Mouse (Mus musculus): ENCODE measurements around the gene Map3k7. TPM values are rescaled to one million over a fixed set of nuclear protein-coding genes. Genes with fewer than 3 reads are reported as not detected.
"Not testable (repeated sequence)": the region's sequence is repeated elsewhere in the genome, so short reads cannot be mapped to it uniquely, and the experiment has no call there.

Map3k7 gene
- polyA plus RNA-seq, 1 experiment from 2014 or later = 44.5 TPM

DNA sequence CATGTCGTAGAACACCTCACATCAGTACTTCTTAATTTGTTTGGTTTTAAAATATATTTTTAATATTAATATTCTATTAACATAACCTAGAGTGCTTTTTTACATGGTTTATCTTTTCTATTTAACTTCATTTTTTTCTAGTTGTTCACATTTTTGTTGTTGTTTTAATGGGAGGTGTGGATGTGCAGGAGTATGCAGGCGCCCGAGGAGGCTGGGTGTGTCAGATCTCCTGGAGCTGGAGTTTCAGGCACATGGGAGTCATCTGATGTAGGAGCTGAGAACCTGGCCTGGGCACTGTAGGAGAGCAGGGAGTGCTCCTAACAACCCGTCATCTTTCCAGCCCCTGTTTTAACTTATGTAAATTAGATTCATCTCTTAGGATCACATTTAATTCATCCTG is 44.2 kb downstream of the Map3k7 start:
- Histone ChIP-seq H3K4me1 (ENCODE audit: control insufficient read depth, insufficient read depth, low read length) (no peaks in the 10 kb centered on the region), H3K4me3 (ENCODE audit: low read depth, low read length) (no peak overlapping the region), H3K4me2 (no peak overlapping the region), H3K9me3 (ENCODE audit: control insufficient read depth, low read length) (no peaks in the 10 kb centered on the region), H3K9ac (ENCODE audit: low read length) (no peak overlapping the region), H3K27me3 (ENCODE audit: control insufficient read depth, insufficient read depth, low read length) (no peaks in the 10 kb centered on the region), H3K36me3 (ENCODE audit: control insufficient read depth, insufficient read depth, low read length) (peaks cover 12% of the 10 kb centered on the region; the same call in 1 of the 2 replicates), H3K27ac (ENCODE audit: low read depth, low read length) (no peak overlapping the region)
- ATAC-seq (ENCODE audit: low FRiP score) = no peak
- peak; percentile 54 for DNase-seq (ENCODE audit: low spot score, missing footprints)
- 80% methylated on average over 4 of the region's 4 CpGs for WGBS

DNA sequence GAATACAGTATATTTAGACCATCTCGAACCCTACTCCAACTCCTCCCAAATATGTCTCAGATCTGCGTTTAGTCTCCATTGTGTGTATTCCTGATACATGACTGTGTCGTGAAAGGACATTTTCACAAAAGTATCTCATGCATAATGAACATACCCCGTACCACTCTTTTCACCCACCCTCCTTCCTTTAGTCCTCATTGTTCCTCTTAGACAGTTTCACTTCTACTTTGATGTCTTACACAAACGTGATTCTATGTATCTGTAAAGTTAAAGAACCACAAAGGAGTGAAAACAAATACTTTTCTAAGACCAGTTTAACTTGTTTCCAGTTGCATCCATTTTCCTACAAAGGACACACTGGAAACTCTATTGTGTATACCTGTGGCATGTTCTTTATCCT is 46.9 kb downstream of the Map3k7 start:
- no peak overlapping the region for H3K27ac ChIP-seq (ENCODE audit: low read depth, low read length)
- H3K27me3 ChIP-seq (ENCODE audit: control insufficient read depth, insufficient read depth, low read length) = no peaks in the 10 kb centered on the region
- no peak overlapping the region for H3K4me3 ChIP-seq (ENCODE audit: low read depth, low read length)
- no peaks in the 10 kb centered on the region for H3K4me1 ChIP-seq (ENCODE audit: control insufficient read depth, insufficient read depth, low read length)
- no peak overlapping the region for H3K4me2 ChIP-seq
- WGBS = 85% methylated on average over 5 of the region's 5 CpGs
- no peaks in the 10 kb centered on the region for H3K9me3 ChIP-seq (ENCODE audit: control insufficient read depth, low read length)
- peaks cover 9% of the 10 kb centered on the region; the same call in 1 of the 2 replicates for H3K36me3 ChIP-seq (ENCODE audit: control insufficient read depth, insufficient read depth, low read length)
- no peak for ATAC-seq (ENCODE audit: low FRiP score)
- no peak for DNase-seq (ENCODE audit: low spot score, missing footprints)
- no peak overlapping the region for H3K9ac ChIP-seq (ENCODE audit: low read length)

DNA sequence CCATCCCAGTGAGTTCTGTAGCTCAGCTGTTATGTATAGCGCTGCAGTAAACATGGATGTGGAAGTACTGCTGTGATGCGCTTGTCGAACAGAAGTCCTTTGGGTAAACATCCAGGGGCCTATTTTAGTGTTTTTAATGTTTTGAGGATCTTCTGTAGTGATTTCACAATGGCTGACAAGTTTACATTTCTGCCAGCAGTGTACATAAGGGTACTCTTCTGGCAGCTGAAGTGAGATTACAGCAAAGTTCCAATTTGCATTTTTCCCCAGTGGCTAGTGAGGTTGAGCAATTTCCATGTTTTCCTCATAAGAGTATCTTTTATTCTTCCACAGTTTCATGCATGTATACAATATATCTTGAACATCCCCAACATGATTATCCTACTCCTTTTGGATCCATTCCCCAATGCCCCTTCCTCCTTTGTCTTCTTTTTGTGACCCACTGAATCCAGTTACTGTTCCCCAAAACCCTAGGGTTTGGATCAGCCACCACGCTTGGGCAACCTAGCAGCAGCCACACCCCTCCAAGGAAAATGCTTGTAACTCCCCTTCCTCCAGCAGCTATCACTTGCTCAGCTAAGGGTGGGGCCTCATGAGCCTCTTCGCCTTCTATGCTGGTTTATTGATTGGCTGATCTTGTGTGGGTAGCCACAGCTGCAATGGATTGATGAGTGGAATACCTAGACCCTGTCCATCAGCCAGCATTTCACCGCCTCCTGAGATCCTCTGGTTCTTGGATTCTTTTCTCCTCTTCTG is 47.5 kb downstream of the Map3k7 start:
- ATAC-seq (ENCODE audit: low FRiP score) = no peak
- DNase-seq (ENCODE audit: low spot score, missing footprints) = no peak
- Histone ChIP-seq H3K9me3 (ENCODE audit: control insufficient read depth, low read length) (no peaks in the 10 kb centered on the region), H3K4me1 (ENCODE audit: control insufficient read depth, insufficient read depth, low read length) (no peaks in the 10 kb centered on the region), H3K9ac (ENCODE audit: low read length) (no peak overlapping the region), H3K27ac (ENCODE audit: low read depth, low read length) (no peak overlapping the region), H3K4me3 (ENCODE audit: low read depth, low read length) (no peak overlapping the region), H3K27me3 (ENCODE audit: control insufficient read depth, insufficient read depth, low read length) (no peaks in the 10 kb centered on the region), H3K36me3 (ENCODE audit: control insufficient read depth, insufficient read depth, low read length) (peaks cover 14% of the 10 kb centered on the region; the same call in 1 of the 2 replicates), H3K4me2 (no peak overlapping the region)
- 87% methylated on average over 6 of the region's 6 CpGs for WGBS

DNA sequence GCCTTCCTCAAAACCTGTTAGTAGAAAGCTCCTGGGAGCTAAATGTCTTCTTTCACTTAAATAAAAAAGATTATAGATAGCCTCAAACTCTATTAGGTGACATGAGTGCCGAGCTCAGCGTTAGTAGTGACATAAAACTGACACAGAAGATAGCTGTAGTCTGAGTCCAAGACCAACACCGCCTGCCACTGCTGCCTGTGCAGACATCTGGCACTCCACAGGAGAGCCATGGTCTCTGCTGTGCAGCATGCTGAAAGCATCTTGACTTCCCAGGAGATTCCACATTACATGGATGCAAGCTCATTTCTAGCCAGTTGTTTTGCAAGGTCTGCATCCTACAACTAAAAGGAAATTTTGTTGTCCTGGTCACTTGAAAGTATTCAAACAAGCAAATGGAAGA is 57.2 kb downstream of the Map3k7 start:
- peaks cover 4% of the 10 kb centered on the region; the same call in 1 of the 2 replicates for H3K36me3 ChIP-seq (ENCODE audit: control insufficient read depth, insufficient read depth, low read length)
- ATAC-seq (ENCODE audit: low FRiP score) (no peak), DNase-seq (ENCODE audit: low spot score, missing footprints) (peak; percentile 26)
- no peak overlapping the region for H3K4me2 ChIP-seq
- no peaks in the 10 kb centered on the region for H3K4me1 ChIP-seq (ENCODE audit: control insufficient read depth, insufficient read depth, low read length)
- H3K9me3 ChIP-seq (ENCODE audit: control insufficient read depth, low read length) = no peaks in the 10 kb centered on the region
- no peaks in the 10 kb centered on the region for H3K27me3 ChIP-seq (ENCODE audit: control insufficient read depth, insufficient read depth, low read length)
- no peak overlapping the region for H3K27ac ChIP-seq (ENCODE audit: low read depth, low read length)
- no peak overlapping the region for H3K9ac ChIP-seq (ENCODE audit: low read length)
- H3K4me3 ChIP-seq (ENCODE audit: low read depth, low read length) = no peak overlapping the region
- WGBS = 91% methylated on average over 3 of the region's 3 CpGs

DNA sequence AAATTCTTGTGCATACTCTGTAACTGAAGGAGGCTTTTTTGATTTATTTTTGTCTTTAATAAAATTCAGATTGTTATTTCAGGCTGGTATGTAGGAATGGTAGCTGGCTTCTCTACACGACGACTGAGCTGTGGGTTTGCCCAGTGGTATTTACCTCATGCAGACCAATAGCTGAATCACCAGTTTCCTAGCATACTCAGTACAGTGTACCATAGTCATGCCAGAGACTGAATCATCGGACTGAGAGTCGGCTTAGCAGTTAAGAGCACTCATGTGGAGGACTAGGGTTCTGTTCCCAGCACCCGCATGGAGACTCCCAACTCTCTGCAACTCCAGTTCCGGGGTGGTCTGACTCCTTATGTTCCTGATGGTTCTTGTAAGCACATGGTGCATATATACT is 58.4 kb downstream of the Map3k7 start:
- H3K4me2 ChIP-seq = no peak overlapping the region

DNA sequence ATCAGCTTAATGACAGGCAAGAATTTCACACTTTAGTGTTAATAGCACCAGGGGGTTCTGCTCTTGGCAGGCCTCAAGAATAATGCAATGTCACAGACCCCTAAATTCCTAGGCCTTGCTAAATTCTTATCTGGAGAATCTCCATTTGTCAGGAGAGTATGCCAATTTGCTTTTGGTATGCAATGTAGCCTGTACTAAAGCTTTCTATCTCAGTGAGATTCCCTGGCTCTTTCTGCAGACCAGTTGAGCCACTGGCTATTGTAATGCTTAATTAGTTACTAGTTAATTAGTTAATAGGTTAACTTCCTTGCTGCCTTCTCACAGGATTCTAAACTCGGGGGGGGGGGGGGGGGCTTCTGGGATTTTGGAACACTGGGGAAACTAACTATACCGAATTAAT is 60.3 kb downstream of the Map3k7 start:
- not testable (repeated sequence) for H3K4me1 ChIP-seq (ENCODE audit: control insufficient read depth, insufficient read depth, low read length); H3K9me3 ChIP-seq (ENCODE audit: control insufficient read depth, low read length); H3K27me3 ChIP-seq (ENCODE audit: control insufficient read depth, insufficient read depth, low read length); H3K27ac ChIP-seq (ENCODE audit: low read depth, low read length); ATAC-seq (ENCODE audit: low FRiP score); H3K9ac ChIP-seq (ENCODE audit: low read length); H3K4me3 ChIP-seq (ENCODE audit: low read depth, low read length); H3K4me2 ChIP-seq; DNase-seq (ENCODE audit: low spot score, missing footprints); H3K36me3 ChIP-seq (ENCODE audit: control insufficient read depth, insufficient read depth, low read length)
- 85% methylated on average over 2 of the region's 2 CpGs for WGBS

More for the DNA sequence above, 58.4 kb downstream of the Map3k7 start:
- ATAC-seq (ENCODE audit: low FRiP score) (no peak), DNase-seq (ENCODE audit: low spot score, missing footprints) (no peak)
- H3K27ac ChIP-seq (ENCODE audit: low read depth, low read length) = no peak overlapping the region
- no peak overlapping the region for H3K4me3 ChIP-seq (ENCODE audit: low read depth, low read length)
- H3K9me3 ChIP-seq (ENCODE audit: control insufficient read depth, low read length) = no peaks in the 10 kb centered on the region
- WGBS = 97% methylated on average over 6 of the region's 6 CpGs
- no peak overlapping the region for H3K9ac ChIP-seq (ENCODE audit: low read length)
- H3K27me3 ChIP-seq (ENCODE audit: control insufficient read depth, insufficient read depth, low read length) = no peaks in the 10 kb centered on the region
- no peaks in the 10 kb centered on the region for H3K4me1 ChIP-seq (ENCODE audit: control insufficient read depth, insufficient read depth, low read length)
- peaks cover 2% of the 10 kb centered on the region; the same call in 1 of the 2 replicates for H3K36me3 ChIP-seq (ENCODE audit: control insufficient read depth, insufficient read depth, low read length)

DNA sequence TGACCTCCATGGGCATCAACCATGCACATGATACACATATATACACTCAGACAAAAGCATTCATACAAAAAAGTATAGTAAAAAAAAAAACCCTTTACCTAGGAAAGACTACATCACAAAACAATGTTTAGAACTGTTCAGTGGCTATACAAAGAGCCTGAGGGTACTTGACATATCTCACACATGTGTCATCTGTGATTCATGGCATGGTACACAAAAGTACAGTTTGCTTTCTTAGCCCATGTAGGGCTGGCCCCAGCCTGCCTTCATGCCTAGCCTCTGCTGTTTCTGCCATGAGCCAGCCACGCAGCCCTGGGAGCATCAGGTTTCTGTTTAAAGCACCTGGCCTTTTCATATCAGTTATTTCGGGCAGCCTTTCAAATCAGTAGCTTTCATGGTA is 61.2 kb downstream of the Map3k7 start:
- no peaks in the 10 kb centered on the region for H3K4me1 ChIP-seq (ENCODE audit: control insufficient read depth, insufficient read depth, low read length)
- no peaks in the 10 kb centered on the region for H3K27me3 ChIP-seq (ENCODE audit: control insufficient read depth, insufficient read depth, low read length)
- ATAC-seq (ENCODE audit: low FRiP score) = no peak
- no peak overlapping the region for H3K27ac ChIP-seq (ENCODE audit: low read depth, low read length)
- H3K36me3 ChIP-seq (ENCODE audit: control insufficient read depth, insufficient read depth, low read length) = peaks cover 2% of the 10 kb centered on the region; the same call in 1 of the 2 replicates
- H3K4me3 ChIP-seq (ENCODE audit: low read depth, low read length) = no peak overlapping the region
- no peaks in the 10 kb centered on the region; the same call in 1 of the 2 replicates for H3K9me3 ChIP-seq (ENCODE audit: control insufficient read depth, low read length)
- 96% methylated on average over 2 of the region's 2 CpGs for WGBS
- no peak for DNase-seq (ENCODE audit: low spot score, missing footprints)
- no peak overlapping the region for H3K9ac ChIP-seq (ENCODE audit: low read length)
- no peak overlapping the region for H3K4me2 ChIP-seq

DNA sequence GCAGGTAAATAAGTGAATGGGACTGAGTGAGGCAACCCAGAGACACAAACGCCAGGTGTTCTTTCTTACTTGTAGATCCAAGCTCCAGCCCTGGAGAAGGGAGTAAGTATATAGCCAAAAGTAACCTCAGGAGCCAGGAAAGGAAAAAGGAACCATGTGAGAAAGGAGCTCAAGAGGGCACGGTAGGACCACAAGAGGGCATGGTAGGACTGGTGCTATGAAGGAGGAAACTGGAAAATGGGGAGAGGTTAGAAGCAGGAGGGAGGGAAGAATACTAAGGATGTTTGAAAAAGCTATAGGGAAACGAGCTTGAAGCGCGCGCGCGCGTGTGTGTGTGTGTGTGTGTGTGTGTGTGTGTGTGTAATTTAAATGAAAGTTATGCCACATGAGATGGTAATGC is 63.2 kb downstream of the Map3k7 start:
- Histone ChIP-seq H3K27me3 (ENCODE audit: control insufficient read depth, insufficient read depth, low read length) (no peaks in the 10 kb centered on the region), H3K9me3 (ENCODE audit: control insufficient read depth, low read length) (no peaks in the 10 kb centered on the region; the same call in 1 of the 2 replicates), H3K4me1 (ENCODE audit: control insufficient read depth, insufficient read depth, low read length) (no peaks in the 10 kb centered on the region), H3K27ac (ENCODE audit: low read depth, low read length) (no peak overlapping the region), H3K36me3 (ENCODE audit: control insufficient read depth, insufficient read depth, low read length) (peaks cover 2% of the 10 kb centered on the region; the same call in 1 of the 2 replicates), H3K9ac (ENCODE audit: low read length) (no peak overlapping the region), H3K4me2 (no peak overlapping the region), H3K4me3 (ENCODE audit: low read depth, low read length) (no peak overlapping the region)
- WGBS = 91% methylated on average over 9 of the region's 9 CpGs
- ATAC-seq (ENCODE audit: low FRiP score) = no peak
- DNase-seq (ENCODE audit: low spot score, missing footprints) = no peak

DNA sequence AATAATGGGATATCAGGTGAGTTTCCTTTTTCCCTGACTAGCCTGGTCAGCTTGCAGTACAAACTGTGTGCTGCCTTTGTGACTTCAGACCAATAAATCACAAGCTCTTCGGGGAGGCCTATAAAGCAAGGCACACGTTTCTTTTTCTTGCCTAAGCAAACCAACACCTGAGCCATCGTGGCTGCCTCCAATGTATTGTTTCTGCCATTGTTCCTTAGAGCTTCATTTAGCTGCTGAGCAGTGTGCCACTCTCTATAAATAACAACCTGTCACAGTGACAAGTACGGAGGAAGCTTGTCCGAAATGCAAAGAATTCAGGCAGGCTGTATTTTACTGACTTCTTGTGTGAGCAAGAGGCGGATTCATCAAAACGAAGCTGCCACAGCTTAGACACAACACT is 73.4 kb downstream of the Map3k7 start:
- Histone ChIP-seq H3K4me2 (no peak overlapping the region), H3K4me1 (ENCODE audit: control insufficient read depth, insufficient read depth, low read length) (peaks cover 6% of the 10 kb centered on the region; the same call in 1 of the 2 replicates), H3K4me3 (ENCODE audit: low read depth, low read length) (no peak overlapping the region), H3K9me3 (ENCODE audit: control insufficient read depth, low read length) (no peaks in the 10 kb centered on the region), H3K27ac (ENCODE audit: low read depth, low read length) (no peak overlapping the region), H3K36me3 (ENCODE audit: control insufficient read depth, insufficient read depth, low read length) (no peaks in the 10 kb centered on the region), H3K9ac (ENCODE audit: low read length) (no peak overlapping the region), H3K27me3 (ENCODE audit: control insufficient read depth, insufficient read depth, low read length) (no peaks in the 10 kb centered on the region)
- 84% methylated on average over 7 of the region's 7 CpGs for WGBS
- DNase-seq (ENCODE audit: low spot score, missing footprints) (no peak), ATAC-seq (ENCODE audit: low FRiP score) (no peak)
